Mouse (Mus musculus) embryo, embryonic 10 days (tissue): ENCODE data around the gene Mlkl.

ENCODE experiments used
- DNase-seq: peaks from one replicate; pipeline ENCODE4 v3.0.0-alpha.2; 2015; ENCODE audit warnings: low spot score

Mlkl gene

DNA sequence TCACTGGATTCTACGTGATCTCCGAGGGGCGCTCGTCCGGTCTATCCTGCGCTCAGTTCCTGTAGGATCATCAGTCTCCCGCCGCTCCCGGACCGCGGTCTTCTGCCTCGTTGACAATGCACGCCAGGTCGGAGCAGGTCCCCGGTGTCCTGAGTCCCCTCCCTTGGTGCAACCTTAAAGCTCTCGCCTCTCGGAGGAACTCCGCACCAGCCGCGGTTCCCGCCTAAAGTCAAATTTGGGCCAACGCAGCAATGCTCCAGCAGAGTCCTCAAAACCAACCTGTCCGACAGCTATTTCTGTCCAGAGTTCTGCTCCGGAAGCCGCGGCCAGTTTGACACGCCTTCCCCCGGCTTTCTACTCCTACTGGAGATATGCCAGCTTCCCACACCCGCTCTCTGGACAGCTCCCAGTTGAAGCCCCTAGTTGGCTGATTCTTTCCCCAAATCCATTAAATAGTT is at the start of gene Mlkl:
Mlkl (minus strand) TSS at position 288 of the 458 bp plus-strand sequence.
- DNase-seq = peak; percentile 59

GRCm38 (mm10) chr8:111385915-111386314 is 47.9 kb upstream of the Mlkl start:
- DNase-seq = no peak

GRCm38 (mm10) chr8:111384628-111385027 is 46.7 kb upstream of the Mlkl start:
- DNase-seq = no peak

DNA sequence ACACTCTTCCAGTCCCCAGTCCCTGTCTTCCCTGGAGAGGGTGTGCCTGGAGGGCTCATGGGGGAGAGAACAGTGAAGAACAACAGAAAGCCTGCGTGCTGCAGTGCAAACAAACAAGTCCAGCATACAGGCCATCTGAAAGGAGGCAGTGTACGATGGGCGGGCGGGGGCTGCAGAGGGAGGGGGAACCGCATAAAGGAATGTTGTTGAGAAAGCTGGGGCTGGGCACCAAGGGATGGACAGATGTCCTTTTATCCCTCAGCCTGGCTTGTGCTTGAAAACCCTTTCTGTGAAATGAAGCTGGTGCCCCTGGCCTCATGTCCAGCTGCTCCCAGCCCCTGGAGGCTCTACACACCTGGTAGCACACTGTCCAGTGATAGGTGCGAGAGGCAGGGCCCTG is 37.2 kb upstream of the Mlkl start:
- no peak for DNase-seq

DNA sequence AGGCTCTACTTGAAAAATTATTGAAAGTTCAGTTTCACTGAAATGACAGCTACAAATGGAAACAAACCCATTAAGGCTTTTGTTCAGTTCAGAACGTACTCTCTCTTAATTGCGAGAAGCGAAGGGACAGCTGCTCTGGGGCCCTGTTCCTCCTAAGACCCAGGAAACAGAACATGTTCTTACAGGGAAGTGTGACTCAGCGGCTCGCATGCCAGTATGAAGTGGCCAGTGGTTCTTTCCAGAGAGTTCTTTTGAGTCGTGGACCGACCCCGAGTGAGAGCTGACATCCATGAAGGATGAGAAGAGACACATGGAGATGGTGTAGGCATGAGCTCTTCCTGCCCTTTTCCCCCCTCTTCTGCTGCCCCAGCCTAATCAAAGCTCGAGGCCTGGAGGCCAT is 31.7 kb upstream of the Mlkl start:
- no peak for DNase-seq

DNA sequence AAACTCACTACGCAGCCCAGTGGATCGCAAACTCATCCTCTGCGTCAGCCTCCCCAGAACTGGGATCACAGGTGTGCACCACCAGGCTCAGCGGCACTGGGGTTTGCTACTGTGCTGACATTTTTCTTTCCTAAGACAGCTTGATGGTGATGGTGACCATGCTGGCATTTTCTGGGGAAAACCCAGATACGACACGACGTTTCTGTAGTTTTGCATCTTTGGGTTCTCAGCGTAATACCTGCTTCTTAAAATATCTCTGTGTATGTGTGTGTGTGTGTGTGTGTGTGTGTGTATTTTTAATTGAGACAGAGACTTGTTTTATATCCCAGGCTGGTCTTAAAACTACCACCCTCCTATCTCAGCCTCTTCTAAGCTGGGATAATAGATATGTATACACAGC is 29.4 kb upstream of the Mlkl start:
- no peak for DNase-seq

DNA sequence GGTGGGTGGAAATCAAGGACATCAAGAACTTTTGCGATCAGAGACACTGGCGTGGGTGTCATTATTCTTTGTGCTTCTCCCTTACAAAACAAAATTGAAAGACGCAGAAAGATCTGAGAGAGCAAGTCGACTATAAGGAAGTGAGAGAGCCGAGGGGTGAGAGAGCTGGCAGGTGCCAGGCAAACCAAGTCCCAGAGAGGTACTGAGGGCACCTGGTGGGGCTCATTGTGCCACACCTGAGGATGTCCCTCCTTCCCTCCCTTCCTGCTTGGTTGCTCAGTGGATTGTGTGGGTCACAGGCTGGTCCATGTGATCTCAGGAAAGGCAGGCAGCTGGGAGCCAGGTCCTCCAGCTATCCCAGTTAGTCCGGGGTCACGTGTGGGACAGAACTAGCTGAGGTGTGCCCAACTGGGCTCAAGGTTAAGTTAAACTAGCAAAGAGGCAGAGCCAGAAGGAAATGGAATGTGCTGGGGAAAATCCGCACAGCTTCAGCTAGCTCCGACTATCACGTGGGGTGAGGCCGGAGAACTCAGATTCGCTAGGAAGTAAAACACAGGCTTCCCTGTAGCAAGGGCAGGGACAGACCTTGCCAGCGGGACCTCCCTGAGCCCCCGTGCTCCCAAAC is 28.7 kb upstream of the Mlkl start:
- DNase-seq = peak; percentile 29

- DNase-seq = no peak
These were observed 25.5 kb upstream of the Mlkl start for GRCm38 (mm10) chr8:111363489-111363888.

DNA sequence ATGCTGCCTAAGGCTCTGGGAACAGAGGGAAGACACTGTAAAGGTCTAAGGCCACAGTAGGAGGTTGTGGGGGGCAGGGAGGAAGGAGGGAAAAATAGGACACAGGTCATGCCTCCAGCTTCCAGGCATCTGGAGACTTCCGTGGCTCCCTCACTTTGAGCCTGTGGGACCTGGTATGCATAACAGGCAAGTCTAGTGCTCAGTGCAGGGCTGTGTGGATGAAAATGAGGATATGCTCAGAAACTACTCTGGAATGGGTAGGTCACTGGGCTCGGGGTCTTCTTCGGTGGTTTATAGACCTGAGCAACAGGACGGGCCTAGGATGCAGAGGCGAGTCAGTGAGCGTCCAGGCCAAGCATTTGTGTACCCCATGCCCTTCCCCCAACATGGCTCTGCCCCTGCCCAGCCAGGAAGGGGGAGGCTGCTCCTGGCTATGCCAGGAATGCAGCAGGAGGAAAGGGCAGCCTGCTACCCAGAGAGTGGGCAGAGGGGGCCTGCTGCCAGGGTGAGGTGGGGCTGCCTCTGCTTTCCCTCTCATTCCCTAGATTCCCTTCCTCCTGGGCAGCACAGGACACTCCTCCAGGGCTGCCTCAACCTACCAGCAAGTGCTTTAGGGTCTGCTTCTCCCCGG is 22.7 kb upstream of the Mlkl start:
- DNase-seq = no peak

GRCm38 (mm10) chr8:111359936-111360335 is 22.0 kb upstream of the Mlkl start:
- DNase-seq = no peak

DNA sequence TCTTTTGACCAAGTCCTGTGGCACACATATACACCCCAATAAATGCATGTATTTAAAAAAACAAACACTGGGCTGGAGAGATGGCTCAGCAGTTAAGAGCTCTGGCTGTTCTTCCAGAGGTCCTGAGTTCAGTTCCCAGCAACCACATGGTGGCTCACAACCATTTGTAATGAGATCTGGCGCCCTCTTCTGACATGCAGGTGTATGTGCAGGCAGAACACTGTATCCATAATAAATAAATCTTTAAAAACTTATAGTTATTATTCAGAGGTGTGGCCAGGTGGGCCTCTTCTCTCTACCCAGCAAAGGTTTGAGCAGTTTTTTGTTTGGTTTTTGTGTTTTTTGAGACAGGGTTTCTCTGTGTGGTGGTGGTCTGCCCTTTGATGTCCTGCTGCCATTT is 20.9 kb upstream of the Mlkl start:
- DNase-seq = no peak

GRCm38 (mm10) chr8:111357433-111357832 is 19.5 kb upstream of the Mlkl start:
- DNase-seq = no peak

GRCm38 (mm10) chr8:111353497-111353896 is 15.5 kb upstream of the Mlkl start:
- no peak for DNase-seq

DNA sequence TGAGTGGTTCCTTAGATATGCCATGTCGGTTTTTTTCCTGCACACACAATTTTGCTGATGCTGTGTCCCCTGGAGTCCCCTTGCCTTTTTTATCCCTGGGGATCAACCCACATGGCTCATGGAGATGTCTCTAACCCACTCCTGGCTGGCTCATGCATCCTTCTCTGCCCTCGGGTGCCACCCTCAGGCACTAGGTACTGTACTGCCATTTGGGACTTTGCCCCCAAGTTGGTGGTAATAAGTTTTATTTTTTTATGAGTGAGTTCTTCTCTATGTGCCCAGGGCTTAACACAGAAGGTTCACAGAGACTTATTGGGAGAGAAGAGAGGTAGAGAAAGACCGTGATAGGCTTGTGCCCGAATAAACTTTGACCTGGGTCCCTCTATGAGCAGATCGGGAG is 14.3 kb upstream of the Mlkl start:
- no peak for DNase-seq

DNA sequence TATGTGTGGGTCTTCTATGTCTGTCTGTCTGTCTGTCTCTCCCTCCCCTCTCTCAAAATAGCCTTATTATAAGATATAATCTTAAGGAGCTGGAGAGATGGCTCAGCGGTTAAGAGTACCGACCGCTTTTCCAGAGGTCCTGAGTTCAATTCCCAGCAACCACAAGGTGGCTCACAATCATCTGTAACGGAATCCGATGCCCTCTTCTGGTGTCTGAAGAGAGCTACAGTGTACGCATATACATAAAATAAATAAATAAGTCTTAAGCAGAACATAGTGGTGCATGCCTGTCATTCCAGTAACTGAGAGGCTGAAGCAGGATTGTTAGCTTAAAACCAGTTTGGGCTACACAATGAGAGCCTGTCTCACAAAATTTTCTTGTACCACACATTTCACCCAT is 12.6 kb upstream of the Mlkl start:
- no peak for DNase-seq

- DNase-seq = peak; percentile 89
These were observed 5.2 kb upstream of the Mlkl start for GRCm38 (mm10) chr8:111343225-111343624.

DNA sequence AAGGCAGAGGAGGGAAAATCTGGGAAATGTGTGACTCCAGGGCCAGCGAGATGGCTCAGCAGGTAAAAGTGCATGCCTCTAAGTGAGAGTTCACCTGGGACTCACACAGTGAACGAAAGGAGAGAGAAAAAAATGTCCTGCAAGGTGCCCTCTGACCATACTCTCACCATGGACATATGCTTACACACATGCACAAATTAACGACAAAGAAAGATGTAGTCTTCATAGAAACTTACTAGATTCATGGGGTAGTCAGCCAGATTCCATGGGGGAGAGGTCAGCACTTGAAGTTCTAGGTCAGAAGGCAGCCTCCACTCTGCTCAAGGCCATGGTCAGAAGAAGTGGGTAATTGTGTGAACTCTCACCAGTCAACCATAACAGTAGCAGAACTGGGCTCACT is 2.2 kb upstream of the Mlkl start:
- DNase-seq = no peak

DNA sequence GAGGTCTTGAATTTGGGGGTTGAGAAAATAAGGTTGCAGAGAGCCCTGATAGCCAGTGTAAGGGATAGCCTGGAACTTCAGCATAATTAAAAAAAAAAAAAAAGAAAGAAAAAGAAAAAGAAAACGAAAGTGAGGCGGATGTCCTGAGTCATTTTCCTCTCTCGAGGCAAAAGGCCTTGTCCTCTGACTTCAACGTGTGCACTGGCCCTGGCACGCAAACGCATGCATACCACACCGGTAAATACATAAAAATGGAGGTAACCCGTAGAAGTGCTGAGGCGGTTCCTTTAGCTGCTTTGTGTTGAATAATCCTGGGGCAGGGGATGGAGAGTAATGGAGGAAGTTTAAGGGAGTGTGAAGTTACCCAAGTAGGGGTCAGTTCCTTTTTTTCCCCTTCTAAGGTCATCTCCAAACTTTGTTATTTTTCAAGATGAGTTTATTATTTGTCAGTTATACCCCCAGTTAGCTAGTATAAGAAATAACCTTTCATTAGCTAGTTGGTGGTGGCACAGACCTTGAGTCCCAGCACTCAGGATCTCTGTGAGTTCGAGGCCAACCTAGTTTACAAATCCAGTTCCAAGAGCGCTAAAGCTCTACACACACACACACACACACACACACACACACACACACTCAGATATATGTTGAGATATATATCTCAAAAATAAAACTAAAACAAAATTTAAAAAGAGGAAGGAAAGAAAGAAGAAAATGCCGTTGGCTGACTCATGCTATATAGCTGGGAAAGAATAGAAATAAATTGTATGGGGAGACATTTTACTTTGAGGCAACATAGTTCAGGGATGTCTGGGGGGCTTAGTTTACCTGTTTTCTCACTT is 612 bp upstream of the Mlkl start:
- DNase-seq = no peak

DNA sequence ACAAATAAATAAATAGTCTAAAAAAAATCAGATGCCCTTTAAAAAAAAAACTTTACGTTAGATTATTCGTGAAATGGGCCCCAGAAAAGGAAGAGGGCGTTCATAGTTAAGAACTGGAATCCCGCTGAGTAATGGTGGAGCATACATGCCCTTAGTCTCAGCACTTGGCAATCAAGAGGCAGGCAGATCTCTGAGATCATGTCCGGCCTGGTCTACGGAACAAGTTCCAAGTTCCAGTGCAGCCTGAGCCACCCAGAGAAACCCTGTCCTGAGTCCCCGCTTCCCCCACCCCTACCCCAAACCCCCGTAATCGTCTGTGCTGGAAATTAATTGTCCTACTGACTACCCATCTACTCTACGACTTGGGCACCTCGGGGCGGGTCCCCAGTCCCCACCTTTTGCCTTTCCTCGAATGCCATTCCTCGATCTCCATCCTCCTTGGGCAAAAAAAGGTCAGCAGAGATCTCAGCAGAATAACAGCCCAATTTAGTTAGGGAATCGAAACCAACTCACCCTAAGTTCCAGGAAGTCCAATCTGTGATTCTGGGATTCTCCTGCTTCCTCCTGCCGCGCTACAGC is 577 bp downstream of the Mlkl start:
- DNase-seq = peak; percentile 12

DNA sequence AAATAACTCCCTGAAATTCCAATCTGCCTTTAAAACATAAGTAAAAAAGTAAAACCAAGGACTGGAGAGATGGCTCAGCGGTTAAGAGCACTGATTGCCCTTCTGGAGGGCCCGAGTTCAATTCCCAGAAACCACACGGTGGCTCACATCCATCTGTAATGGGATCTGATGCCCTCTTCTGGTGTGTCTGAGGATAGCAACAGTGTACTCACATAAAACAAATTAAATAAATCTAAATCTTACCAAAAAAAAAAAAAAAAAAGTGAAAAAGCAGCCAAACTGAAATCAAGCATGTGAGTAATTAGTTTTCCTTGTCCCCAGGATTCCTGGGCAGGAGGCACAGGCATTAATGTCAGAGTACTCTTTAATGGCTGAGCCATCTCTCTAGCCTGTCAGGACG is 1.3 kb downstream of the Mlkl start:
- DNase-seq = no peak

GRCm38 (mm10) chr8:111325222-111325790 is 12.7 kb downstream of the Mlkl start:
- no peak for DNase-seq

GRCm38 (mm10) chr8:111314729-111315128 is 23.2 kb downstream of the Mlkl start:
- no peak for DNase-seq
